Mouse (Mus musculus) ES-Bruce4 (cell line): Measurements from ENCODE around the gene Arhgap28. TPM values are rescaled to one million over a fixed set of nuclear protein-coding genes. Genes with fewer than 3 reads are reported as not detected.

Experiments used
- H3K27ac ChIP-seq: 2 replicates; pipeline ENCODE4 v1.5.1; 2012; ENCODE audit warnings: low read length, inconsistent platforms; ENCODE audit not compliant: insufficient read depth
- H3K27me3 ChIP-seq: 2 replicates; pipeline ENCODE4 v1.6.1; 2012; ENCODE audit warnings: mild to moderate bottlenecking, low read length, inconsistent platforms; ENCODE audit not compliant: control insufficient read depth, poor library complexity, insufficient read depth, severe bottlenecking
- H3K36me3 ChIP-seq: 2 replicates; pipeline ENCODE4 v1.6.1; 2012; ENCODE audit warnings: inconsistent platforms, mild to moderate bottlenecking, low read length, moderate library complexity; ENCODE audit not compliant: control insufficient read depth, poor library complexity, insufficient read depth, severe bottlenecking
- H3K4me1 ChIP-seq: one replicate; pipeline ENCODE4 v1.8.1; 2011; ENCODE audit warnings: low read length; ENCODE audit not compliant: control insufficient read depth, insufficient read depth
- H3K4me3 ChIP-seq: 2 replicates; pipeline ENCODE4 v1.5.1; 2011; ENCODE audit warnings: low read depth, mild to moderate bottlenecking, low read length
- H3K9ac ChIP-seq: 2 replicates; pipeline ENCODE4 v1.6.1; 2012; ENCODE audit warnings: low read depth, mild to moderate bottlenecking, inconsistent platforms; ENCODE audit not compliant: poor library complexity, severe bottlenecking
- H3K9me3 ChIP-seq: replicated peaks from 2 replicates; pipeline ENCODE4 v1.6.1; 2012; ENCODE audit warnings: mild to moderate bottlenecking, low read length, inconsistent platforms; ENCODE audit not compliant: control insufficient read depth, poor library complexity, insufficient read depth, severe bottlenecking
- CTCF ChIP-seq: IDR thresholded peaks from one replicate; pipeline ENCODE4 v1.8.1; 2011; ENCODE audit warnings: low read depth, low read length
- EP300 ChIP-seq: IDR thresholded peaks from 2 replicates; pipeline ENCODE4 v1.6.1; 2011; ENCODE audit warnings: low read depth, low read length; ENCODE audit not compliant: insufficient read depth
- POLR2A ChIP-seq: IDR thresholded peaks from one replicate; pipeline ENCODE4 v1.8.1; 2011; ENCODE audit warnings: low read length; ENCODE audit not compliant: insufficient read depth
- polyA plus RNA-seq: library from polyadenylated mRNA; stranded (reverse); fragments of >200 nt; gene quantifications from 2 replicates; pipeline ENCODE4 v1.2.4, GENCODE M21; 2011; ENCODE audit warnings: low read depth; ENCODE audit not compliant: missing spikeins, insufficient read depth, insufficient read length

The Arhgap28 gene
- polyA plus RNA-seq, 1 experiment, result 15.5 TPM

GRCm38 (mm10) chr17:67908137-67908536 lies 95.8 kb downstream of the Arhgap28 start:
- Histone ChIP-seq H3K27me3 (no peaks in the 10 kb centered on the region), H3K36me3 (no peaks in the 10 kb centered on the region), H3K9ac (no peak overlapping the region), H3K9me3 (no peaks in the 10 kb centered on the region), H3K4me1 (no peaks in the 10 kb centered on the region), H3K4me3 (no peak overlapping the region), H3K27ac (no peak overlapping the region)
- no peak for TF ChIP-seq EP300
- no peak for TF ChIP-seq CTCF
- no peak for TF ChIP-seq POLR2A

- H3K9ac ChIP-seq, result no peak overlapping the region
- H3K4me1 ChIP-seq, result no peaks in the 10 kb centered on the region
- no peaks in the 10 kb centered on the region for H3K36me3 ChIP-seq
- no peaks in the 10 kb centered on the region for H3K27me3 ChIP-seq
- H3K27ac ChIP-seq, result no peak overlapping the region
- no peak overlapping the region for H3K4me3 ChIP-seq
- H3K9me3 ChIP-seq, result no peaks in the 10 kb centered on the region
- TF ChIP-seq POLR2A (no peak), EP300 (no peak), CTCF (no peak)
Observed at GRCm38 (mm10) chr17:67907532-67908054, 96.3 kb downstream of the Arhgap28 start.

- H3K9ac ChIP-seq, result no peak overlapping the region
- H3K9me3 ChIP-seq, result no peaks in the 10 kb centered on the region
- TF ChIP-seq EP300 (no peak), CTCF (no peak), POLR2A (no peak)
- H3K27me3 ChIP-seq, result no peaks in the 10 kb centered on the region
- H3K36me3 ChIP-seq, result no peaks in the 10 kb centered on the region
- no peak overlapping the region for H3K4me3 ChIP-seq
- H3K27ac ChIP-seq, result no peak overlapping the region
- no peaks in the 10 kb centered on the region for H3K4me1 ChIP-seq
Observed at GRCm38 (mm10) chr17:67906236-67906635, 97.7 kb downstream of the Arhgap28 start.

GRCm38 (mm10) chr17:67904315-67904944 lies 99.5 kb downstream of the Arhgap28 start:
- Histone ChIP-seq H3K27me3 (no peaks in the 10 kb centered on the region), H3K36me3 (no peaks in the 10 kb centered on the region), H3K9ac (no peak overlapping the region), H3K27ac (no peak overlapping the region), H3K4me3 (no peak overlapping the region), H3K4me1 (no peaks in the 10 kb centered on the region), H3K9me3 (no peaks in the 10 kb centered on the region)
- TF ChIP-seq EP300, result no peak
- no peak for TF ChIP-seq POLR2A
- TF ChIP-seq CTCF, result no peak

- no peaks in the 10 kb centered on the region for H3K4me1 ChIP-seq
- no peak overlapping the region for H3K27ac ChIP-seq
- H3K4me3 ChIP-seq, result no peak overlapping the region
- no peaks in the 10 kb centered on the region for H3K9me3 ChIP-seq
- no peak overlapping the region for H3K9ac ChIP-seq
- no peaks in the 10 kb centered on the region for H3K36me3 ChIP-seq
- H3K27me3 ChIP-seq, result no peaks in the 10 kb centered on the region
- TF ChIP-seq POLR2A (no peak), CTCF (no peak), EP300 (no peak)
Observed at GRCm38 (mm10) chr17:67902847-67903246, 101.1 kb downstream of the Arhgap28 start.

GRCm38 (mm10) chr17:67901161-67901560 lies 102.8 kb downstream of the Arhgap28 start:
- H3K27me3 ChIP-seq, result no peaks in the 10 kb centered on the region
- H3K4me3 ChIP-seq, result no peak overlapping the region
- H3K4me1 ChIP-seq, result no peaks in the 10 kb centered on the region
- no peaks in the 10 kb centered on the region for H3K9me3 ChIP-seq
- H3K36me3 ChIP-seq, result no peaks in the 10 kb centered on the region
- no peak overlapping the region for H3K9ac ChIP-seq
- TF ChIP-seq EP300, result no peak
- TF ChIP-seq CTCF, result no peak
- TF ChIP-seq POLR2A, result no peak
- H3K27ac ChIP-seq, result no peak overlapping the region
